Mouse (Mus musculus) gastrocnemius, postnatal 4 days (tissue): ENCODE measurements around the gene Nfya. TPM values are rescaled to one million over a fixed set of nuclear protein-coding genes. Genes with fewer than 3 reads are reported as not detected.

ENCODE experiments used
- DNase-seq, 2 experiments: peaks; one replicate each; pipeline ENCODE4 v3.0.0; 2021 to 2022; ENCODE audit warnings: low spot score in 2 of 2, mixed read lengths in 2 of 2
- long read RNA-seq, 2 experiments: library from polyadenylated mRNA; stranded (forward); transcript quantifications; one replicate each; pipeline ENCODE4 v2.0.0; 2021
- total RNA-seq, 2 experiments: library from RNA; stranded (reverse); gene quantifications; 2 replicates each; pipeline ENCODE4 v1.2.3; 2021

The Nfya gene
- total RNA-seq, result 10 to 100 TPM; 26.9 to 29.3 TPM
- long read RNA-seq, experiment 1, partial matches to known transcripts, result 1 of 3 reads
- long read RNA-seq, experiment 1, other reads (novel, unspliced or antisense), result 1 of 3 reads
- long read RNA-seq, experiment 2, partial matches to known transcripts, result 0 of 2 reads
- long read RNA-seq, experiment 2, other reads (novel, unspliced or antisense), result 1 of 2 reads

DNA sequence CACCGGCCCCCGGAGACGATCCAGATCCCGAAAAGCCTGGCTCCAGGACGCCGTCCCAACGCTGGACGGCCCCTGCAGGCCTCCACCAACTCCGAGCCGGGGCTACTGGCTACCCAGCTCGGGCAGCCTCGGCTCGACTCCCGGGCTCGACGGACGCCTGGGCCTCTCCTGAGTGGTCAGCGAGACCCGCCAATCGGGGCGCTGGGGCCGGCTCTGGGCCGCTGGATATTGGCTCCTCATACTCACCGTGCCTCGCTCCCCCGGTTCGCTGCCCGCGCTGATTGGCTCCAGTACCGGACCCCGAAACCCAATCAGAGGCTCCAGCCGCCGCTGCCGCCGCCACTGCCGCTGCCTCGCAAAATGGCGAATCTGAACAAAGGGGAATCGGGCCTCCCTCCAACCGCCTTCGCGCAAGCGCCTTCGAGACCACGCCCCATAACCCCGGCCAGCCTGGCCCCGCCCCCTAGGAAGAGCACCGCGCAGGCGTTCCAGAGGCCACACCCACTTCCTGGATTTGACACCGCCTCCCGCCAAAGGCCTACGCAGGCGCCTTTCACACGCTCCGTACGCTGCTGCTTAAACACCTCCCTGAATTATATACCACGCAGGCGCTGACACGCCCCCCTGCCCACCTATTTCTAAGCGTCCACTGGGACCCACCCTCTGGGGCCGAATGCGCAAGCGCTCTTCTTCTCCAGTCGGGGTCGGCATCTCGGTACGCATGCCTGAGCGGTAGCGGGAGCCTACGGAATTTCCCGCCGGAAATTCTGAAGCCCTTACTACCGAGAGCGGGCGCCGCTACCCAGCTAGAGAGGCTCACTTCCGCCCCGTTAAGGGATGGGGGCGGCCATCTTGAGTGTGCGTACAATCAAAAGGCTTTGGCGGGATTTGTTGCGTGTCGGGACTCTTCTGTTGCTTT lies at the start of gene Nfya, which contains the start of gene Oard1:
TSS of gene Nfya (minus strand) at position 527 of the 919 bp plus-strand sequence.
TSS of gene Oard1 (plus strand) at position 635 of the 919 bp plus-strand sequence.
- DNase-seq, result peak; percentile 100

DNA sequence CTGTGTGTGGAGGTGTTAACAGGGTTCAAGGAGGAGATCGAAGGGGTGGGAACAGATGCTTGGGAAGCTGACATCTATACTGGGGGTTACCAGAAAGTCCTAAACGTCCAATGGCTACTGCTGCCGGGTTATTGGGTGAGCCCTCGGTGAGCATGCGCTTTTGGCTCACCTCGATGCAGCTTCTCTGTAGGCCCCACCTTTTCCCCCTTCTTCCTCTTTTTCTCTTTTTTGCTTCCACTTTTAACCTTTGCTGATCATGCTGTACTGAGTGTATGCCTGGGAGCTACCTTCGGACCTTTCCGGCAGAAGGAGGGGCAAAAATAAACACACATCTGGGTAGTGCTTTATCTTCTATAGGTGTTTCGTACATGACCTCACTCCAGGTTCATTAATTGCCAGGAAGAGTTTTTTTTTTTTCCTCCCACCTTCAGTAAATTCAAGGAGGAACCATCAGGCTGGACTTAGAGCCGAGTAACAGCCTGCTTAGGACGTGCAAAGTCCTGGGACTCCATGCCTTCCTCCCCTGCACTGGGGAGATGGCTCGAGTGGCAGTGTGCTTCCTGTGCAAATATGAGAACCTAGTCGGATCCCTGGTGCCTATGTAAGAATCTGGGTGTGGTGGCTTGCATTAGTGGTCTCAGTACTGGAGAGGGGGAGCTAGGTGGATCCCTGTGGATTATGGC lies 48.4 kb upstream of the Nfya start:
- DNase-seq, result no peak

DNA sequence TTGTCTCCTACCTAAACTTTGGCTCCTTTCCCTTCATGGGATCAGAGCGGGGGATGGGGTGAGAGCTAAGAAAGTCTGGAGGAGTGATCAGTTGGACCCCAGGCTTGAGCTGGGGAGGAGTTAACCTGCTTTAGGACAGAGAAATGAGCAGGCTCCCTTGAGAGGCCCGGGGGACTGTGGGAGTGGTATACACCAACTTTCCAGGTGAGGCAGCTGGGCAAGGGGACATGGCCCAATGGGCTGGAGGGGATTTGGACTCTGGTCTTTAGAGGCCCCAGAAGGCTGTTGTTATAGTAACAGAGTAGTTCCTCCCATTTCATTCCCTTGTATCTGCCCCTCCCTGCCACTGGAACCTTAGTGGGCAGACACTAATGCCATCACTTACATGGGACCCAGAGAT lies 46.2 kb upstream of the Nfya start:
- no peak for DNase-seq

DNA sequence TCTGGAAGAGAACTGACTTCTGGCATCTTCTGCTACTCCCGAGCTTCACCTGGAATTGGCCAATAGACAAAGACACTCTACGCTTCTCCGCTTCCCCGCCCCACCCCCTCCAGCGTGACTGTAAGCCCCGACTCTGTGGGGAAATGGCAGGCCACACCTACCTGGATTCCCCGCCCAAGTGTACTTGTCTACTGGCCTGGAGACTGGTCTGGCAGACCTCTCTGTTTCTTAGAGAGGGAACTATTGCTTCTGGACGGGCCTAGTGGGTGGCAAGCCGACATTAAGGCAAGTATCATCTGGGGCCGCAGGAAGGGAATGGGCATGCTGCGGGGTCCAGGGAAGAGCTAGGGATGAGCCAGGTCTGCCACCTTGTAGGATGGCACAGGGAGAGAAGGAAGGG lies 45.0 kb upstream of the Nfya start, which contains the start of gene Unc5cl:
TSS of gene Unc5cl (plus strand) at position 214 of the 400 bp plus-strand sequence.
- no peak for DNase-seq

DNA sequence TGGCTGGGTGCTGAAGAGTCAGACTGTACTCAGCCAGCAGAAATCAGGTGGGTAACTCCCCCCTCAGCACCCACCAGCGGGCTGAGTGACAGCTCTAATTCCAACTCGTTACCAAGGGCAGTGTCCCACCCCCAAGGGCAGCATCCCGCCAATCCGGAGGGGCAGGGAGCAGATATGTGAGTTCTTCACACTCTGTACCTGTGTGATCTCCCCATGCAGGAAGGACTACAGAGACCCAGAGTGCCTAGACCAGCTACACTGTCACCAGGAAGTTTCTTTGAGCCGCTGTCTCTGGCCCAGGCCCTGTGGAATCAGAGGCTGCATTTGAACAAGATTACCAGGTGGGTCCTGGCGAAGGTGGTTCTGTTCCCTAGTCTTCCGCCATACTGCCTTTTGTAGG lies 44.5 kb upstream of the Nfya start:
- no peak for DNase-seq

DNA sequence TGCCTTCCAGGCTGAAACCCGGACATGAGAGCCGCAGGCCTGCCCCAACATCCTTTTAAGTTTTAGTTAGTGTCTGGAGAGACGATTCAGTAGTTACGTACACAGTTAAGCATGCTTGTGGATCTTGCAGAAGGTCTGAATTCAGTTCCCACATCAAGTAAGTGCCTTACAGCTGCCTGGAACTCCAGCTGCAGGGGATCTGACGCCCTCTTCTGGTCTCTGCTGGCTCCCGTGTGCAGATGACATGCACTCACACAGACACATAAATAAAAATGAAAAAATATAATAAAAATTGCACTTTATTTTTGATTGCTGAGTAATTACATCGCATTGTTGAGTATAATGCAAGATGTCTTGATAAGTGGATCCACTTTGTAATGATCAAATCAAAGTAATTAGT lies 43.8 kb upstream of the Nfya start:
- DNase-seq, result no peak

DNA sequence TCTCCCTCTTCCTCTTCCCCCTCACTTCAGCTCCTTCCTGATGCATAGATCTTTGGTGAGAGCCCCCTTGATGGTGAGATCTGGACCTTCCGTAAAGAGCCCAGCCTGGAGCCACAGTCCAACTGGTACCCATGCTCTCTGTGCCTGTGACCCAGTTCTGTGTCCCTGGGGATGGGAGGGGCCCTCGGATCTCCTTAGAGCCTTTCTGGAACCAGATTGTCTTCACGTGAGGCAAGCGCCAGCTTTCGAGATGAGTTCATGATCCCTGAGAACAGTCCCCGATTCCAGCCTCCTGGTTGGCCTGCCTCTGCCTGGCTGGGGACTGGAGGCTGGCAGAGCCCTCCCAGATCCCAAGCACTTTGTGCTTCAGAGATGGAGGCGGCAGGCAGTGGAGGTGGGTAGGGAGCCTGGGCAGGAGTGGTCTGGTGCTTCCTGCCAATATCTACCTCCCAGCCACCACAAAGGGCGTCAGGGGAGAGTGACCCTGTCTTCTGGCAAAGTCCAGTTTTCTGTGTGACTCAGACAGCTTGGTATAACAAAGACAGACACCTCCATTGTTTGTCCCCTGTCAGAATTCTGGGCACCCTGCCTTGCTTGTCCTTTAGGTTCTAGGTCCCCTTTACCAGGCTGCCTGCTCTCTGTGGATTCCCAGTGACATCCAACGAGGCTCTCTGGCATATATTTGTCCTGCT lies 42.2 kb upstream of the Nfya start:
- no peak for DNase-seq

DNA sequence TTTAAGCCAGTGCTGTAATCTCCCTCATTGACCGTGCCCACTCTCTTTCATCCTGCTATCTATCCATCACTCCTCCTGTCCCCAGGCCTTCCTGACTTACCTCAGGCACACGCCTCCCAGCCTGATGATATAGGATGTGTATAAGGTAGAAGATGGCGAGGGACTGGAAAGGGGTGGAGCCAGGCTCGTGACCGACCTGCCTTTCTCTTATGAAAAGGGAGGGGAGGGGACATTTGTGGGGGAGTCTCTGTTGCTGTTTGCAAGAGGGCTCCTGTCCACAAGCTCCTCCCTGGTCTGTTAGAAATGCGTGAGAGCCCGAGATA lies 41.6 kb upstream of the Nfya start, which contains the start of gene Tspo2:
TSS of gene Tspo2 (minus strand) at position 170 of the 323 bp plus-strand sequence.
- DNase-seq, result no peak

DNA sequence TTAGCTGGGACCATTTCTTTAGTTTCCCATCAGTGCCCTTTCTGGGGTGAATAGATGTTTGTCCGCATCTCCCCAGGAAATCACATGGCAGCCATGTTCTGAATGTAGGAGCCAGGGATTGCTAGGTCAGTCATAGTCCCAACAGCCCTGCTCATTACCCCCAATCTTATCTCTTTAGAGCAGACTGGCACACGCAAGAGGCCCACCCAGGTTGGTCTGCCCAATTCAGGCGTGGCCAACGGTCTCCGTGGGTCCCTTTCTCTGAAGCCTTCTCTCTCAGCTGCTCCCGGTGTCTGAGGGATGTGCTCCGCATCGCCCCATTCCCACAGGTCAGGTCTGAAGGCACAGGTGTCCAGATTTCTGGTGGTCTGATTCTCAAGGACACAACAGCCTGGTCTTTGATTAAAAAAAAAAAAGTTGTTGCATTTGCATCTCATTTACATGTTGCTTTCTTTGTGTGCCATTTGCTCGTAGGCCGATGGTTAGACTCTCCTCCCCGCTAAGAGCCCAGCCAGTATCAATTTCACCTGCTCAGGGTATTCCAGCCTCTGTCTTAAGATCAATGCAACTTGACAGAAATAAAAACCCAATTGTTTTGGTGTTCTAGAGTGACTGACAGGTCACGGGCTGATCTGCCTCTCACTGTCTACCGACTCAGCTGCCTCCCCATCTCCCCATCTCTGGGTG lies 41.1 kb upstream of the Nfya start:
- no peak for DNase-seq

DNA sequence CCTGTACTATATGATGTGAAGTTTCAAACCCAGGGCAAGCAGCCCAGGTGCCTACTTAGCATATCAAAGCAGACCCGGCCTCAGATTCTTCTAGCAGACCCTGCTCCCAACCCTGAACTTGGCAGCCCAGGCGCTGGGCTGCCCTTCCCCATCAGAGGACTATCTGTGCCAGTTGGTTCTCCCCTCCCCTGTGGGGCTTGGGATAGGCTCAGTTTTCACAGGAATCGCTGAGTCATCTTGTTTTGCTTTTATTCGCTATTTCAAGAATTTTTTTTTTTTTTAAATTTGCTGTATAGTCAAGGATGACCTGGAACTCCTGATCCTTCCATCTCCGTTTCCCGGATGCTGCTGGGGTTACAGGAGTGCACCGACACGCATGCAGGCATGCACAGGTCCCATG lies 38.0 kb upstream of the Nfya start:
- DNase-seq, result no peak

DNA sequence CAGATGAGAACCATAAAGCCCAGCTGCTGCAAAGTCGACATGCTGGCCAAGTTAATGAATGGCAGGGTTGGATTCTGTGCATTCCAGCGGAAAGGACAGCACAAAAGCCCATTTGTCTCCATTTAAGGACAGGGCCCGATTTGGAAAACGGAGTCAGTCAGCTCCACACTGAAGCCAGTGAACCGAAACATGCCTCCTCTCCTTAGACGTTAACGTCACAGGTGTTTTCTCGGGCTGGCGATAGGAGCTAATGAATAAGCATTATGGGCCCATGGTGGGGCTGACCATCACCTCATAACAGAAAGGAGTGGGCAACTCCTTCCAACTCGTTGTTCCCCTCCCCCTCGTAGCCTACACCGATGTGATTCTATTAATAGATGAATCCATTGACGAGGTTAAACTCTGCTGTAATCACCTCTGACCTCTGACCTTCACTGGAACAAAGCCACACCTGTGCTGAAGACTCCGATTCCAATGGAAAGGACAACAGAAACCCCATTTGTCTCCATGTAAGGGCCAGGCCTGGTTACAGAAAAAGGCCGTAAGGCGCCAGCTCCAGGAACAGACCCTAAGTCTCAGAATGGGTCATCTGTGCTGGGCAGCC lies 33.9 kb upstream of the Nfya start:
- DNase-seq, result no peak

DNA sequence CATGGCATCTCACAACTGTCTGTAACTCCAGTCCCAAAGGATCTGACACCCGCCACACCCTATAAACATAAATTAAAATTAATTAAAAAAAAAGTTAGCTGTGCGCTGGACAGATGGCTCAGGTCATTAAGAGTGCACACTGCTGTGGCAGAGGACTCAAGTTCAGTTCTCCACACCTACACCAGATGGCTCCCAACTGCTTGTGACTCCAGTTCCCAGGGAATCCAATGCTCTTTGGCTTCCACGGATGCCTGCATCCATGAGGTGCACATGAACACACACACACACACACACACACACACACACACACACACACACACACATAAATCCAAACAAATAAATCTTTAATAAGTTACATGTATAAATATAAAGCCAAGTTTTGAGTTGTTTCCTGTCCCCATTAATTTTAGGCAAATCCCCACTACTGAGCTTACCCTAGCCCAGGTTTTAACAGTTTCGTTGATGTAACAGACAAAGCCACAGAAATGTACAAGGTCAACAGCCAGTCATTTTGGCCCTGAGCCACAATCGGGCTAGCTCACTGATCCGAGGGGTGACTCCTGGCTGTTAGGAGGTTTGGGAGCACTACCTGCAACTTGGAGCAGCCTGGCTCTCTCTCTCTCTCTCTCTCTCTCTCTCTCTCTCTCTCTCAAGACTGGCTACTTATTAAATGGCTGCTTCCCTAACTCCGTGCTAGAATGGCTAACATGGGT lies 33.2 kb upstream of the Nfya start:
- no peak for DNase-seq

DNA sequence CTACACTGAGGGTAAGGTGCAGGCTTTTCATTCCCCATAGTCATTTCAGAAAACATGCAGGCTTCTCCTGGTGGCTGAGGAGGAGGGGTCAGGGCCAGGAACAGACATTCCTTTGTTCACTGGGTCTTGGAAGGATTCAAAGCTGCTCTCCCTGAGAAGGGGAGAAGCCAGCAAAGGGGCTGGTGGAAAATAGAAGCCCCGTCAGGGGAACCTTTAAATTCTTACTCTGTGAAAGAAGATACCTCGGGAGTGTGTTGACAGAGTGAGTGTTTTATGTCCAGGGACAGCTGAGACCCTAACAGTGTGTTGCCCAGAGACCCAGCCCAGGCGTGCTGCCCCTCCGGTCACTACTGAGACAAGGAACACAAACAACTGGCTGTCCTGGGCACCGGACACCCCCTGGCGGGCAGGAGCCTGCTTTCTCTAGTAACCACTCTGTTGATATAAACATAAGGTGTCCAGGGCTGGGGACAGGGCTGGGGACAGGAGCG lies 27.8 kb upstream of the Nfya start:
- DNase-seq, result peak in 1 of 2 experiments; percentile 51

DNA sequence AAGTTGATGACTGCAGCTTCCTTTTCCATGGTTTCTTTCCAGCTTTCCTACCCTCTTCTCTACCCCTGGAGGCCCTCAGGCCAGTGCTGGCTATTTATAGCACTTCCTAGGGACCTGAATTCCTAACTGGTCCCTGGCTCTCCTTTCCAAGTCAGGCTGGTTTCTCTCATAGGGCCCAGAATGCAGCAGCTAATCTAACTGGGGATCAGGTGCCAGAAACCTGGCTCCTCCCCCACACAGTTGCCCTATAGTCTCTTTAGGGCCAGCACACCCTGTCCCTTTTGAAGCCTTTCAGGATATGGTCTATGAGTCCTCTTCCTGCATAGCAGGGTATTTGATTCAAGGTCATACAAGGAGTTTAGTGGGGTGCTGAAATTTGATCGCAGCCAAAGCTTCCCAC lies 26.8 kb upstream of the Nfya start:
- DNase-seq, result no peak

DNA sequence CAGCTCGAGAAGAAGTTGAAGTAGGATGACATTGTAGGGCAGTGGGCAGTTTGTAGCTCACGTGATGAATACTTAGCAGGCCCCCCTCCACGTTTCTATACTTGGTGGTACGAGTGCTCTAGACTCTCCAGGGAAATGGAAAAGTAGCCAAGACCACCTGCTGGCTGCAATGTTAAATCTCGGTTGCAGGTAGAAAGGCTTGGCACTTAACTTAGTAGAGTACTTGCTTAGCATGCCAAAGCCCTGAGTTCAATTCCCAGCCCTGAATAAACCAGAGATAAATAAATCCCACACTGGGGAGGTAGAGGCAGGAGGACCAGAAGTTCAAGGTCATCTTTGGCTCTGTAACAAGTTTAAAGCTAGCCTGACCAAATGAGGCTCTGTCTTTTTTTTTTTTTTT lies 24.8 kb upstream of the Nfya start:
- DNase-seq, result no peak

DNA sequence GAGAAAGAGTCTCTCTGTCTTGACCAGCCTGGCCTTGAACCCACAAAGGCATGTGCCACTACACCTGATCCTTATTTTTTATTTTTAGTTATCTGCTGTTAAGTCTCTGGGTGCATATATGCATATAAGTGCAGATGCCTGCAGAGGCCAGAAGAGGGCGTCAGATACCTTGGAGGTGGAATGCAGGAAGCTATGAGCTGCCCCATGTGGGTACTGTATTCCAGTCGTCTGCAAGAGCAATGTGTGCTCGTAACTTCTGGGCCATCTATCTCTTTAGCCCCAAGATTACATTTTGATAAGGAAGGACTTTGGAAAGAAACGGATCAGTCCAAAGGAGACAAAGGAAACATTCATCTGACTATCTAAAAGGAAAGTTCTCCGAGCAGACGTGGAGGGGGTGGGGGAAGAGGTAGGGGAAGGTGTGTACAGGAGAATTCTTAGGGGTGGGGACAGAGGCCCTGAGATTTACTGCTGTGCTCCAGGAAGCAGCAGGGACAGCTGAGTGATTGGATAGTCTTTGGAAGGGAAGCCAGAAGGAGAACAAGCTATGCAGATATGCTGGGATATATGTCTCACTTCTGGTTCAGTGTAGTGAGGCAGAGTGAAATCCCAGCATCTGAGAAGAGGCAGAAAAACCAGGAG lies 24.1 kb upstream of the Nfya start:
- DNase-seq, result no peak

DNA sequence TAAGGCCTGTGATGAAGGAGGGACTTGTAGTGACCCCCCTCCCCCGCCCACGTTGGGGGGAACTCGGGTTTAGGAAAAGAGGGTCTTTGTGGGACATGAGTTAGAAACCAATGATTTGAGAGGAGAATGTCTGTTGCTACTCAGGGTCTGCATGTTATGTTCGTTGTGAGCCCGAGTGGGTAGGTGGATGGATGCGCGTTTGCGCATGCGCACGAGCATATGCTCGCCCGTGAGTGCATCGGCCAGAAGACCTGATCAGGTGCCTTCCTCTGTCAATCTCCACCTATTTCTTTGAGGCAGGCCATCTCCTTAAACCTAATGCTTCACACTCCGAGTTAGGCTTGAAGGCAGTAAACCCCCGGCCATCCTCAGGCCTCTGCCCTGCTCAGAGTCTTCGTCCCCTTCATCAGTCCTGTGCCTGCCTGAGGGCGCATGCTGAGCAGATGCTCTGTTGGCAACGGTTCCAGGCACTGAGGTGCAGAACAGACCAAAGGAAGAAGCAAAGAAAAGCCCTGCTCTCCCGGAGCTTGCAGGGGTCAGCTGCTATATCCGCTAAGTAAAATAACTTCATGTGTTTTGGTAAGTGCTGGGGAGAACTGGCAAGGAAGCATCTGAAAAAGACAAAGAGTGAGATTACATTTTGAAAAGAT lies 23.4 kb upstream of the Nfya start:
- DNase-seq, result no peak

DNA sequence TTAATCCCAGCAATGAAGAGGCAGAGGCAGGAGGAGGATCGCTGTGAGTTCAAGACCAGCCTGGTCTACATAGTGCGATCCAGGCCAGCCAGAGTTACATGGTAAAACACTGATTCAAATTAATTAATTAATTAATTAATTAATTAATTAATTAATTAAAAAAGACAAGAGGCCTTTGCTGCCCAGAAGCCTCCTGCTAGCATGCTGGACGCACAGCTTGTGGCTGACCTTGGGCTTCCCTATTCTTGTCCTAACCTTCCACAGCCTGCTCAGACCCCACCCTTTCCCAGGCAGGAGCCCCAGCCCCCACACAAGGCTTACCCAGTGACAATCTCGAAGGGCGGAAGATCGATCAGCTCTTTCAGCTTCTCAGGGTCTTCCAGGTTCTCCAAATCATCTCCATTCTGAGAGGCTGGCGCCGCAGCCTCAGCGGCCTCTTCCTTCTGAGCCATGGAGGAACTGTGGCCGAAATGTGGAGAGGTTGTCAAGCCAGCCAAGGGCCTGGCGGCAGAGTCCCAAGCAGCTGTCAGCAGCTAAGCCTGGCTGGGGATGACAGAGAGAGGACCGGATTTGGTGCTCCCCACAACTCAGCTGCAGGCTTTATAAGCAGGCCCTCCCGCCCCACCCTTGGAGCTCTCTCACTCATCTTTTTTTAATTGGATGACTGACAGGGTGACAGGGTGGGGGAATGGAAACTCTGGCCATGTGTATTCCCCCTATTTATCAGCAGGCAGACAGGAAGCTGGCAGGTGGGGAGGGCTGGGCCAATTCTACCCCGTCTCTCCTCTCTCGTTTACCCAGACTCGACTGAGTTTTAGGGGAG lies 22.7 kb upstream of the Nfya start, which contains the start of gene Apobec2:
TSS of gene Apobec2 (minus strand) at position 773 of the 823 bp plus-strand sequence.
- DNase-seq, result peak; percentile 32 to 49
